Mouse (Mus musculus): Measurements from ENCODE around the gene Bbox1.

GRCm38 (mm10) chr2:110319266-110319665, 4.9 kb upstream of the Bbox1 start:
- no peak for TF ChIP-seq CTCF (IDR thresholded peaks at IDR 0.05)
- TF ChIP-seq EP300 (IDR thresholded peaks at IDR 0.05): no peak
